Mouse (Mus musculus) gastrocnemius, adult 2 months (tissue): ENCODE results near the gene Fignl2. TPM values are rescaled to one million over a fixed set of nuclear protein-coding genes. Genes with fewer than 3 reads are reported as not detected.
A peak's percentile ranks its signal among the peaks of the same experiment; 100 is the strongest.

ENCODE experiments used
- DNase-seq: peaks from one replicate; pipeline ENCODE4 v3.0.0; 2022
- H3K27ac ChIP-seq: fragments of 200-600 bp; 2 replicates; pipeline ENCODE4 v1.8.1; 2022; ENCODE audit warnings: mild to moderate bottlenecking
- H3K4me3 ChIP-seq: fragments of 200-600 bp; 2 replicates; pipeline ENCODE4 v1.8.1; 2022; ENCODE audit warnings: mild to moderate bottlenecking, moderate library complexity
- CTCF ChIP-seq: fragments of 200-600 bp; IDR thresholded peaks from 2 replicates; pipeline ENCODE4 v1.8.1; 2022; ENCODE audit warnings: antibody characterized with exemption, mild to moderate bottlenecking, moderate library complexity
- intact Hi-C: fragments of 180-260 bp; cut with DNase I; formaldehyde crosslinking; loops from one replicate; pipeline ENCODE4 v1.15.1; 2025
- total RNA-seq, 2 experiments: library from RNA; stranded (reverse); gene quantifications; 2 replicates each; pipeline ENCODE4 v1.2.3; 2021

Fignl2 gene
- total RNA-seq, 2 experiments from 2014 or later = 0.67 to 0.77 TPM

- no peak for TF ChIP-seq CTCF
- H3K4me3 ChIP-seq = no peak overlapping the region
- no peak for DNase-seq
- H3K27ac ChIP-seq = no peak overlapping the region
- intact Hi-C loops = no loop called here
Measured at GRCm38 (mm10) chr15:101054541-101054940, 23.8 kb downstream of the Fignl2 start.

- no peak for TF ChIP-seq CTCF
- intact Hi-C loops = no loop called here
- DNase-seq = no peak
- H3K27ac ChIP-seq = no peak overlapping the region
- peak overlapping the region; percentile 53 for H3K4me3 ChIP-seq
Measured at GRCm38 (mm10) chr15:101053832-101054459, 24.4 kb downstream of the Fignl2 start.

DNA sequence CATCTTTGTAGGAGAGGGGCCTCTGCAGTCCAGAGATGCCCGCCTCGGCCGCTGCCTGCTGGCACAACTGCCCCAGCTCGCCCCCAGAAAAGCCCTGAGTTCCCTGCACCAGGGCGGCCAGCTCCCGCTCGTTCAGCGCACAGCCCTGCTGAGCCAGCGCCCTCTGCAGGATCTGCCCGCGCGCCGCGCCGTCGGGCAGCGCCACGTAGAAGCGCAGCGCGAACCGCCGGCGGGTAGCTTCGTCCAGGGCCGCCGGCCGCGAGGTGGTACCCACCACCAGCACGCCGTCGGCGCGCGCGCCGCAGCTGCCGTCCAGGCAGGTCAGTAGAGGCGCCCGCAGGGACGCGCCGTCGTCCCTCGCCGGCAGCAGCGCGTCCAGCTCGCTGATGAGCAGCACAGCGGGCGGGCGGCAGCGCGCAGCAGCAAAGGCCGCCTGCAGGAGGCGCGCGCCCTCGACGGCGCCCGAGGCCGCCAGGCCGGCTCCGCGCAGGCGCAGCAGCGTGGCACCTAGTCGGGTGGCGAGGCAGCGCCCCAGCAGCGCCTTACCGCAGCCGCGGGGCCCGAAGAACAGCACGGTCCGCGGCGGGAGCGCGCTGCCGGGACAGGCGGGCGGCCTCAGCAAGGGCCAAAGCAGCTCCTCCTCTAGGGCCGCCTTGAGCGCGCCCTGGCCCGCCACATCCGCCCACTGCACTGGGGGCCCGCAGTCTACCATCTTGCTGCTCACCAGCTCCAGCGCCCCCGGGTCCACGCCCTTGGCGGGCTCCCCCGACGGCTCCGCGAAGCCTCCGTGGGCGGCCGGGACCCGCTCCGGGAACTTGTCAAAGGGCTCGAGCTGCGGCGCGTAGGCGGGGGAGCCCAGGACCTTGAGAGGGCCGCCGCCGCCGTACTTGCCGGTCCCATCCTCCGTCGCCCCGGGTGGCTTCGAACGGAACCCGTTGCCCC is 25.5 kb downstream of the Fignl2 start:
- DNase-seq = no peak
- peak; percentile 15; the same call in 1 of the 2 replicates for TF ChIP-seq CTCF
- Histone ChIP-seq H3K4me3 (peak overlapping the region; percentile 61), H3K27ac (no peak overlapping the region; the same call in 1 of the 2 replicates)
- intact Hi-C loops = no loop called here

DNA sequence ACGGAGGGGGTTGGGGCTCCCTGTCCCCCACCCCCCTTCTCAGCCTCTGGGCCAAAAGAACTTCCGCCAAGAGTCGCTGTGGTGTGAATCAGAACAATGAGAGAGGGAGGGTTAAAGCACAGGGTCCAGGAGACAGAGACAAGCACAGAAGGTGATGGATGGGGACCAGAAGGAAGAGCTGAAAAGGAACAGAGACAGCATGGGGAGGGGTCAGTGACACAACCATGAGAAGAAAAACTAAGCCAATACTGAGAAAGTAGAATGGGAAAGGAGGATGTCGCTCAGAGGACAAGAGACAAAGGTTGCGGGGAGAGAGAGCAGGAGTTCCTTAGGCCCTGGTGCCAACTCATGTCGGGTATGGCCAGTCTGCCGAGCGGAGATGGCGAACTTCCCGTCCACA is 26.5 kb downstream of the Fignl2 start:
- H3K27ac ChIP-seq = no peak overlapping the region
- intact Hi-C loops = no loop called here

DNA sequence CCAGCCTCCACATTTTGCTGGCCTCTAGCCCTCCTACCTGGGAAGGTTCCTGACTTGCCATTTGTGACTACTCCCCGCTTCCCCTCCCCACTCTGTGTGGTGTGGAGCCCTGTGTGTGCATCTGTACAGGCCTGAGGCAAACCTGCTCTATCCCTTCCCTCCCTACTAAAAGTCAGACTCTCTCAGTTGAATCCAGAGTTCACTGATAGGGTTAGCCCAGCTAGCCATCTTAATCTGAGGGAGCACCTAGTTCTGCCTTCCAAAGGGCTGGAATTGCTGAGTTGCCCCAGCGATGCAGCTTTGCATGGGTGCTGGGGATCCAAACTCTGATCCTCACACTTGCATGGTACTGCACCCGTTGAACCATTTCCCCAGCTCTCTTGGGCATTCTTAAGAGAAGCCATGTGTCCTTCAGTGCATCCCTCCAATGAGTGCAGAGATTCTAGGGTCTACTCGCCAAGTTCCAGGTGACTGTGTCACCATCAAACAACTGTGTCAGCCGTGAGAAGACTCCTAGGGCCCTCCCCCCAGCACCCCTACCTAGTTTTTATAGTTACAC is 29.9 kb downstream of the Fignl2 start:
- TF ChIP-seq CTCF = no peak
- intact Hi-C loops = no loop called here
- Histone ChIP-seq H3K4me3 (no peak overlapping the region), H3K27ac (no peak overlapping the region)
- DNase-seq = no peak

More for the DNA sequence above, 26.5 kb downstream of the Fignl2 start:
- no peak overlapping the region for H3K4me3 ChIP-seq
- TF ChIP-seq CTCF = no peak
- DNase-seq = no peak

DNA sequence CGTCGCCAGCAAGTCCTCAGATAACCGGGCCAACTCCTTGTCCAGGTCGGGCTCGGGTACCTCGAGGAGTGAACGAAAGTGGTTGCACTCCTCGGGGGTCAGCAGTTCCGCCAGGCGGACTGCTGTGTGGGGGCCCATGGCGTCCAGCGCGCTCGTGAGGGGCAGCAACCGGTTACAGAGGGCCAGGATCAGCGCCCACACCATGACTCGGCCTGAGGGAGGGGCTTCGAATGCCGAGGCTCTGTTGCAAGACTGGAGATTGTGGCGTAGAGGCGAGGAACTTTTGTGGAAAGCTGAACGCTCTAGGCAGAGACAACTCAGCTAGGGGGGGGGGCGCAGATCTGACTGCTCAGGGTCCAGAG is 31.2 kb downstream of the Fignl2 start, which contains the start of gene Gm47841:
TSS of gene Gm47841 (minus strand) at position 204 of the 362 bp plus-strand sequence.
- peak within 1 kb of the TSS; percentile 66 for H3K4me3 ChIP-seq
- intact Hi-C loops = no loop called here
- peak within 1 kb of the TSS; percentile 10; the same call in 1 of the 2 replicates for H3K27ac ChIP-seq
- DNase-seq = peak; percentile 25
- no peak for TF ChIP-seq CTCF

GRCm38 (mm10) chr15:101046527-101047193 is 31.7 kb downstream of the Fignl2 start:
- TF ChIP-seq CTCF = no peak
- peak overlapping the region; percentile 10; the same call in 1 of the 2 replicates for H3K27ac ChIP-seq
- intact Hi-C loops = no loop called here
- peak overlapping the region; percentile 66 for H3K4me3 ChIP-seq
- DNase-seq = peak; percentile 64

DNA sequence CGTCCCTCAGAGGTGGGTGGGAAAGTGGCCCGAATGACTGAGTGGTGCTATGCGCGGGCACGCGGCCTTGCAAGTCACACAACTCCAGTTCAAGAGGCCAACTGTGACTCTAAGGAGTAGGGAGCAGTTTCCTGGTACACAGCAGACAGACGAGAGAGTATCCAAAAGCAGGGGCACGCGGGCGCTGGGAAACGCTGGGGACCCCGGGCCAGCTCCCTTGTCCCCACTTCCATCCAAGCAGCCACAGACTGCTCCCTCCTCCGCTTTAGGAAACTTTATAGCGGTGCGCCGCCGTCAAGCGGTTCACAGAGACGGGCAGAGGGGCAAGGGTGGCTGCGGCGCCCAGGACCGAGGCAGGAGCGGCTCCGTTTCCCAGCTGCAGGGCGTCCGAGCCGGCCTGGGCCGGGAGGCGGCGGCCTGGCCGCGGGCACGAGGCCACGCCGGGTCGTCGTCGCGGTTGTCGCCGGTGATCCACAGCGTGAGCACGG is 32.3 kb downstream of the Fignl2 start:
- no peak overlapping the region for H3K27ac ChIP-seq
- DNase-seq = no peak
- no peak for TF ChIP-seq CTCF
- intact Hi-C loops = no loop called here
- peak overlapping the region; percentile 66 for H3K4me3 ChIP-seq

DNA sequence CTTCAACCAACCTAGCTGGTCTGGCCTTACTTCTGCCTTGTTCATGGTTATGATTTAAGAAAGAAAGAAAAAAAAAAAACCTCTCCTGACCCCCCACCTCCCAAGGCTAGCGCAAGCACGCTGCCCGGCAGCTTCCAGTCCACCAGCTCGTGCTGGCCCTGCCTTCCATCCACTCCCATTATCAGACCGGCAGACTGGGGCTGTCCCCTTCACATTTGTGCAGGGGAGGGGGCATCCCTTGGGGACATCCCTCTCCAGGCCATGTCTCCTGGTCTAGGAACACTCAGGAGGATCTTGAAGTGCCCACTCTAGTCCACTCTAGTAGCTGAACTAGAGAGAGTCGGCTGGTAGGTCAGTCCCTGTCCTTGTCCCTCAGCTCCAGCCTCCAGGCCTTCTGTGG is 33.8 kb downstream of the Fignl2 start:
- DNase-seq = no peak
- Histone ChIP-seq H3K27ac (no peak overlapping the region), H3K4me3 (no peak overlapping the region)
- intact Hi-C loops = loop anchor here (5.0 kb wide), 1 partner anchor 287 kb away; no protein-coding TSS in a partner anchor
- TF ChIP-seq CTCF = no peak

GRCm38 (mm10) chr15:101042613-101043012 is 35.8 kb downstream of the Fignl2 start:
- intact Hi-C loops = loop anchor here (5.0 kb wide), 1 partner anchor 285 kb away; no protein-coding TSS in a partner anchor
- H3K27ac ChIP-seq = no peak overlapping the region
- DNase-seq = peak; percentile 67

DNA sequence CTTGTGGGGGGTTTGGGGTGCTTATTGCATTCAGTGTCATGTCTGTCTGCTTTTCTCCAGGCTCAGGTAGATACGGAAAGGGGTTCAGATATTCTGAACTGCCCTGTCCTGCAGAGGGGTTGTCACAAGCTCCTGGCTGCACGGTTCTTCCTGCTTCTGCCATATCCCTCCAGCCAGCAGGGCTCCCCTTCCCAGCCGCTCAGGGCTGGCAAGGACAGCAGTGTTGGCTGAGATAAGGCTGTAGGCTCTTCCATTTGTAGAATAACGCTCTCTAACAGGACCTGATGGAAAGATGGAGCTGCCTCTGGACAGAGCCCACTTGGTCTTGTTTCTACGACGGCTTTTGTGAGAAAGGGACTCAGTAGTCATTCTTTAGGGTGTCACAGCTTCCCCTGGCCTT is 36.4 kb downstream of the Fignl2 start:
- H3K4me3 ChIP-seq = no peak overlapping the region
- intact Hi-C loops = loop anchor here (5.0 kb wide), 1 partner anchor 285 kb away; no protein-coding TSS in a partner anchor
- no peak for TF ChIP-seq CTCF

More at GRCm38 (mm10) chr15:101042613-101043012, 35.8 kb downstream of the Fignl2 start:
- peak; percentile 77 for TF ChIP-seq CTCF
- no peak overlapping the region for H3K4me3 ChIP-seq

DNA sequence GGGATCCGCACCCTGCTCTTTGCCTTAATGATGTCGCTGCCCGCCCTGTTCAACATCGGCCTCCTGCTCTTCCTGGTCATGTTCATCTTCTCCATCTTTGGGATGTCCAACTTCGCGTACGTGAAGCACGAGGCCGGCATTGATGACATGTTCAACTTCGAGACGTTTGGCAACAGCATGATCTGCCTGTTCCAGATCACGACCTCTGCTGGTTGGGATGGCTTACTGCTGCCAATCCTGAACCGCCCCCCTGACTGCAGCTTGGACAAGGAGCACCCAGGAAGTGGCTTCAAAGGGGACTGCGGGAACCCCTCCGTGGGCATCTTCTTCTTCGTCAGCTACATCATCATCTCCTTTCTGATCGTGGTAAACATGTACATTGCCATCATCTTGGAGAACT is 38.7 kb downstream of the Fignl2 start:
- DNase-seq = no peak
- Histone ChIP-seq H3K4me3 (no peak overlapping the region), H3K27ac (no peak overlapping the region)
- TF ChIP-seq CTCF = peak; percentile 29; the same call in 1 of the 2 replicates
- intact Hi-C loops = loop anchor here (5.0 kb wide), 1 partner anchor 282 kb away; no protein-coding TSS in a partner anchor

More for the DNA sequence above, 36.4 kb downstream of the Fignl2 start:
- DNase-seq = no peak
- no peak overlapping the region for H3K27ac ChIP-seq
